Mouse (Mus musculus): ENCODE measurements around the gene Sdccag8. TPM values are rescaled to one million over a fixed set of nuclear protein-coding genes. Genes with fewer than 3 reads are reported as not detected.

The Sdccag8 gene
- total RNA-seq (2021), result 1 to 10 TPM; 4.2 to 5.3 TPM

DNA sequence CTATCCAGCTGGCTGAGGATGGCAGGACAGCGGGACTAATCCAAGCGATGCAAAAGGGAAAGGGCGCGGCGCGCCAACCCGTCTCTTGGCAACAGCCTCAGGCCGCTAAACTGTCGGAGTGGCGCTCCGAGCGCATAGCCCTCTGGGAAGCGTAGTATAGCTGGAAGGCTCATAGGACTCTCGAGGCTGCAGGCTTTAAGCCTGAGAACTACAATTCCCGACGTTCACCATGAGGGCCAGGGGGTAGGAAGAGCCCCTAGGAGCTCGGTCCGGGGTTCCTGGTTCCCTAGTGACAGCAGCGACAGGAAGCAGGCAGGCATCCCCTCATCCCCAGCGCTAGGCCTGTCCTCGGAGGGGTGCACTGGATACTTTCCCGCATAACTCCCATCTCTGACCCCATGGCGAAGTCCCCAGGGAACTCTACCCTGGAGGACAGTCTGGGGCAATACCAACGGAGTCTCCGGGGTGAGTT, at the start of gene Sdccag8:
Gene Sdccag8 (plus strand): TSS at position 70 of the 472 bp plus-strand sequence.
- intact Hi-C loops (cut with DNase I), result no loop called here

GRCm38 (mm10) chr1:176774533-176774932, 39.9 kb upstream of the Sdccag8 start:
- no peak for DNase-seq
- intact Hi-C loops (cut with DNase I), result loop anchor here (10.0 kb wide), 1 partner anchor 1880 kb away; no protein-coding TSS in a partner anchor

More for the DNA sequence above, at the start of gene Sdccag8:
- DNase-seq, result peak; percentile 96 to 97

DNA sequence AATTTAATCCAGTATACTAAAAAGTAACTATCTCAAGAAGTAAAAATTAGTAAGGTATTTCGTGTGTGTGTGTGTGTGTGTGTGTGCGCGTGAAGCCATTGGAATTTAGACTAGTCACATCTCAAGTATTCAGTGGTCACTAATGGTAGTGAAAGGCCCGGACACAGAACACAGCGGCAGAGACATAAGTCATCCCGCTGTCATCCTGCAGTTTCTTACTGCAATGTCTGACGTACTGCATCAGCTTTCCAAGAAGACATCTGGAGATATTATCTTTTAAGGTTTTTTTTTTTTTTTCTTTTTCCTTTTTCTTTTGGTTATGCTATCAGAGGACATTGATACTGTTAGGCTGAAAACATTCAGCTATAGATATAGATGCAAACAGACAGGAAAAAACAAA, 25.1 kb upstream of the Sdccag8 start:
- intact Hi-C loops (cut with DNase I), result no loop called here

GRCm38 (mm10) chr1:176792175-176792574, 22.3 kb upstream of the Sdccag8 start:
- intact Hi-C loops (cut with DNase I), result no loop called here
- DNase-seq, result no peak

More for the DNA sequence above, 25.1 kb upstream of the Sdccag8 start:
- no peak for DNase-seq

DNA sequence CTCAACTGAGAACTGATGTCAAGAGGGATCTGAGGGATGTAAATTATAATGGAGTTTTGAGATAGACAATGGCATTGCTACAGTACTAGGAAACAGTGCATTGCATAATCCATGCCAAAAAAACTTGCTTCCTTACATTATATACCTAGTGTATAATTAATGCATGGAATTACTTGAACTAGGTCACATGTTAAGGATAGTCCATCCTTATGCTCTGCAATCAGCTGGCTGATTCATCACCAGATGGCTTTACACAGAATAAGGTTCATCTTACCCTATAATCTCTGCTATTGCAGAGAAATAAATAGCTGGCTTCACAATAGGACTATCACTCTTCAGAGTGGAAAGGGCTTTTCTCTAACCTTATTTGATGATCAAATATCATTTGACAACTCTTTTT, 15.8 kb upstream of the Sdccag8 start:
- intact Hi-C loops (cut with DNase I), result no loop called here
- no peak for DNase-seq

GRCm38 (mm10) chr1:176800728-176801365, 13.6 kb upstream of the Sdccag8 start:
- intact Hi-C loops (cut with DNase I), result no loop called here
- peak; percentile 79 to 82 for DNase-seq

DNA sequence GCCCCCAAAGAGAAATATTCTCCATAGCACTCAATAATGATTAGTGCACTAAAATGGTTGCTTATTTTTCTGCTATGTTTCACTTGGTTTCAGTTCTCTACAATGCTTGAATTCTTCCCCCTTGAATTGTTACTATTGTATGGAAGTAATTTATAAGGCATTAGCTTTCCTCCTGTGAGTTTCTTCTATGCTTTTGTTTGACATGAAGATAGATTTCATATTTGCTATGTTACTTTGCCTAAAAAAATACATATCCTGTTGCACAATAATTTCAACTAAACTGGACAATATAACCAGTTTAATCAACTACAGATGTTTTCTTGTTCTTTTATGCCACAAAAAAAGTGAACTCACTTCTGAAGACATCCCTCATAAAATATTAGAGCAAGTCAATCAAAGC, 4.3 kb upstream of the Sdccag8 start:
- intact Hi-C loops (cut with DNase I), result no loop called here
- DNase-seq, result no peak

DNA sequence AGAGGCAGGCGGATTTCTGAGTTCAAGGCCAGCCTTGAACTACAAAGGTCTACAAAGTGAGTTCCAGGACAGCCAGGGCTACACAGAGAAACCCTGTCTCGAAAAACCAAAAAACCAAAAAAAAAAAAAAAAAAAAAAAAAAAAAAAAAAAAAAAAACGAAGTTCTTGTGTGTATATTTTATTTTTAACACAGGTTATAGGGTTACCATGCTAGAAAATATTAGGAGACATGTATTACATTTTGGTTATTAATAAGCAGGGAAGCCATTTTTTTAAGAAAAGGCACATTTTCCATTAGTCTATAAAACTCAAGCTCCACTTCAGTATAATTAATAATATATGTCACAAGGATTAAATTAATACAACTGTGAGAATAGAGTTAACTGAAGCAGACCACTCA, 2.6 kb upstream of the Sdccag8 start:
- no peak for DNase-seq
- intact Hi-C loops (cut with DNase I), result no loop called here

- DNase-seq, result no peak
- intact Hi-C loops (cut with DNase I), result no loop called here
Observed at GRCm38 (mm10) chr1:176812491-176813291, 1.8 kb upstream of the Sdccag8 start.

GRCm38 (mm10) chr1:176813292-176814035, 996 bp upstream of the Sdccag8 start:
- DNase-seq, result peak; percentile 78 to 81
- intact Hi-C loops (cut with DNase I), result no loop called here

GRCm38 (mm10) chr1:176814036-176814420, 432 bp upstream of the Sdccag8 start, which contains the start of gene Cep170:
Gene Cep170, minus strand, starts transcription at chr1:176814067.
- peak; percentile 98 for DNase-seq
- intact Hi-C loops (cut with DNase I), result no loop called here

- intact Hi-C loops (cut with DNase I), result no loop called here
- no peak for DNase-seq
Observed at GRCm38 (mm10) chr1:176816728-176817127, 2.3 kb downstream of the Sdccag8 start.

DNA sequence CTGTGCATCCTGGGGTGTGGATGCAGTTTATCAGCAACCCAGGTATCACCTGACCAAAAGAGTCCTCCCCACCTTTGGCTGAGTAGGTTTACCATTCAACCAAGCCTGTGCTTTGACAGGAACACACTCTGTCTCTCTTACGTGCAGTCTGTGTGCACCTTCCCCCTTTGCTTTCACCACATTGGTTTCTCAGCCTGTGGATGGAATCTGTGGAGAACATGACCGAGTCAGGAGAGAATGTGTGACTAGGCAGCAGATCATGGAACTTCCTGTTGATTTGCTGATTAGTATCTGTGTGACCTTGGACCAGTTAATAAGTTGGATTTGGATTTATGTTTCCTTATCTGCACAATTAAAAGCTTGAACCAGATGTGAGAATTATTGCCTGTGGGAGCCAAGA, 3.7 kb downstream of the Sdccag8 start:
- intact Hi-C loops (cut with DNase I), result loop anchor here (2.0 kb wide), 1 partner anchor 17 kb away; no protein-coding TSS in a partner anchor
- DNase-seq, result no peak

- intact Hi-C loops (cut with DNase I), result loop anchor here (2.0 kb wide), 1 partner anchor 16 kb away; no protein-coding TSS in a partner anchor
- peak; percentile 74 to 78 for DNase-seq
Observed at GRCm38 (mm10) chr1:176818763-176819162, 4.3 kb downstream of the Sdccag8 start.

DNA sequence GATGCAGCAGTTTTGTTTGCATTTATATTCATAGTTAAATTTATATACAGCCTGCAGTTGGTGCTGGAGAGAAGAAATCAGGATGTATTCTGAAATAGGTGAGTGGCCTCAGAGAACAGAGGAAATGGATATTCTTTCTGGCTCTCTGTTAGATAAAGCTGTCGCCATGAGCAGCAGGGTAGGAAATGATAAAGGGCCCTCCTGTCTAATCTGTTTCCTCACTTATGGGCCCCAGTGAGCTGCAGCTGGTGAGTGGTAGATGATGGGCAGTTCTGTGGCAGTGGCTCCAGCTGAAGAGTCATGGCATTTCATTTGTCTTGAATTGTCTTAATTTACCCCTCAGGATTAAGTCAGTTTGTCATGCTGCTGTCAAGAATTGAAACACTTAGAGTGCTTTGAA, 7.5 kb downstream of the Sdccag8 start:
- intact Hi-C loops (cut with DNase I), result no loop called here
- no peak for DNase-seq

- intact Hi-C loops (cut with DNase I), result no loop called here
- DNase-seq, result no peak
Observed at GRCm38 (mm10) chr1:176822949-176823348, 8.5 kb downstream of the Sdccag8 start.

DNA sequence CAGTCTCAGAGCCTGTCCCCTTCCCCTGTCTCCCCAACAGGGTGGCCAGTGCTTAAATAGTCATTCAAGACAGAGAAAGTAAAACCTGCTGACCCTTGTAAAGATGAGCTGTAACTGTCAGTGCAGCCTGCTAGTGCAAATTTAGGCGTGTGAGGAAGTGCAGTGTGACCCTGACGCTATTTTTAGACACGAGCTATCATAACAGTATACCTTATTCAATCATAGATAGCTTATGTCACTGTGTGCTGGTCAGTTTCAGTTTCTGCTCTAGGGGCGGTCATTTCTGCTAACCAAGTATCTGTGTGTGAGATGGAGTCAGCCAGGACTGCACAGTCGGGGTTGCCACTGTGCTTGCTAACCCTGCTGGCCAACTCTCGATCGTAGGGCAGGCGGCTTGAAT, 9.4 kb downstream of the Sdccag8 start:
- DNase-seq, result no peak
- intact Hi-C loops (cut with DNase I), result no loop called here

GRCm38 (mm10) chr1:176824611-176825010, 10.2 kb downstream of the Sdccag8 start:
- intact Hi-C loops (cut with DNase I), result no loop called here
- DNase-seq, result no peak

DNA sequence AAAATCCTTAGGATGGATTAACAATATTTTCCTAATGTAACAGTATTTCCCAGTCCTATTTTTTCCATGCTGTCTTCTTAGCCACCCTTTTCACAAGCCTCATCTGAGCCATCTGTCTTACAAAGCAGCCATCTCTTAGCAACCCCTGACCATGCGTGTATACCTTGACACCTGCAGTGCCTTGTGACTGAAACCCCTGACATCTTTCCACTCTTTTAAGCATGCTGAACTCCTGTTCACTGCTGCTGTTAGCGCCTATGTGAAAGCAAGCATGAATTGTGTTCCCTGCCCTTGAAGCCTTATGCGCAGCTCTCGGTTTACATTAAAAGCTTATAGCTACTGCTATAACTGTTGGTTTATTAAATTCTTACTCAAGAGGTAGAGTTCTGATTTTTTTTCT, 10.6 kb downstream of the Sdccag8 start:
- no peak for DNase-seq
- intact Hi-C loops (cut with DNase I), result no loop called here

GRCm38 (mm10) chr1:176826186-176826585, 11.7 kb downstream of the Sdccag8 start:
- intact Hi-C loops (cut with DNase I), result no loop called here
- DNase-seq, result no peak

- intact Hi-C loops (cut with DNase I), result no loop called here
- DNase-seq, result no peak
Observed at GRCm38 (mm10) chr1:176826931-176827330, 12.5 kb downstream of the Sdccag8 start.

Data from heart, postnatal 10 days (tissue).